Mouse (Mus musculus) midbrain, embryonic 15.5 days (tissue): ENCODE data around the gene Mrm2. TPM values are rescaled to one million over a fixed set of nuclear protein-coding genes. Genes with fewer than 3 reads are reported as not detected.

Experiments used
- ATAC-seq: fragments of 200-750 bp; cut with Nextera tagmentation; replicated peaks from 2 replicates; pipeline ENCODE4 v1.8.0; 2017; ENCODE audit warnings: moderate TSS enrichment
- H3K27ac ChIP-seq: fragments of 300-500 bp; sonication (generic); 2 replicates; pipeline ENCODE4 v1.5.1; 2015; ENCODE audit warnings: mild to moderate bottlenecking, inconsistent platforms
- H3K27me3 ChIP-seq: fragments of 300-500 bp; sonication (generic); replicated peaks from 2 replicates; pipeline ENCODE4 v1.6.1; 2015; ENCODE audit warnings: inconsistent platforms
- H3K36me3 ChIP-seq: fragments of 300-500 bp; sonication (generic); replicated peaks from 2 replicates; pipeline ENCODE4 v1.6.1; 2015; ENCODE audit warnings: inconsistent platforms
- H3K4me1 ChIP-seq: fragments of 300-500 bp; sonication (generic); 2 replicates; pipeline ENCODE4 v1.6.1; 2015; ENCODE audit warnings: inconsistent platforms
- H3K4me2 ChIP-seq: fragments of 300-500 bp; sonication (generic); 2 replicates; pipeline ENCODE4 v1.6.1; 2015; ENCODE audit warnings: inconsistent platforms, mild to moderate bottlenecking, moderate library complexity
- H3K4me3 ChIP-seq: fragments of 300-500 bp; sonication (generic); 2 replicates; pipeline ENCODE4 v1.5.1; 2015; ENCODE audit warnings: mild to moderate bottlenecking, inconsistent platforms
- H3K9ac ChIP-seq: fragments of 300-500 bp; sonication (generic); 2 replicates; pipeline ENCODE4 v1.6.1; 2015; ENCODE audit warnings: mild to moderate bottlenecking, inconsistent platforms
- H3K9me3 ChIP-seq: fragments of 300-500 bp; sonication (generic); 2 replicates; pipeline ENCODE4 v1.6.1; 2016; ENCODE audit warnings: inconsistent platforms
- WGBS: fragments of 180-500 bp; shearing (Covaris S2); methylation state at CpG from one replicate; pipeline ENCODE4 v1.1.7; 2015; ENCODE audit warnings: mixed read lengths; 5-methylcytosine and 5-hydroxymethylcytosine counted together
- polyA plus RNA-seq: library from polyadenylated mRNA; unstranded; fragments of >200 nt; fragmentation: Nextera tagmentation; extraction: Ambion mirVana; gene quantifications from 2 replicates; pipeline ENCODE4 v1.2.1, GENCODE M21; 2015

The Mrm2 gene
- polyA plus RNA-seq, 1 experiment from 2014 or later: 21.8 TPM

- no peak overlapping the region for H3K4me2 ChIP-seq
- no peak for ATAC-seq
- H3K27me3 ChIP-seq: no peaks in the 10 kb centered on the region
- peaks cover 12% of the 10 kb centered on the region; the same call in 1 of the 2 replicates for H3K36me3 ChIP-seq
- WGBS: 81% methylated on average over 1 of the region's 1 CpGs
- H3K9ac ChIP-seq: no peak overlapping the region
- H3K4me3 ChIP-seq: no peak overlapping the region
- H3K4me1 ChIP-seq: no peaks in the 10 kb centered on the region
- H3K9me3 ChIP-seq: no peaks in the 10 kb centered on the region
- no peak overlapping the region for H3K27ac ChIP-seq
Measured at GRCm38 (mm10) chr5:140336680-140337079, 5.0 kb upstream of the Mrm2 start.

- H3K4me1 ChIP-seq: peaks cover 15% of the 10 kb centered on the region
Measured at GRCm38 (mm10) chr5:140333631-140334030, 1.9 kb upstream of the Mrm2 start.

GRCm38 (mm10) chr5:140332519-140332918 lies 821 bp upstream of the Mrm2 start:
- Histone ChIP-seq H3K4me1 (peaks cover 15% of the 10 kb centered on the region), H3K9ac (no peak overlapping the region), H3K4me3 (no peak overlapping the region), H3K27ac (no peak overlapping the region), H3K4me2 (peak overlapping the region; percentile 92; the same call in 1 of the 2 replicates), H3K36me3 (0 out of 2 replicates have a peak, but pooled peaks cover 4% of the 10 kb centered on the region), H3K9me3 (no peaks in the 10 kb centered on the region), H3K27me3 (no peaks in the 10 kb centered on the region)
- ATAC-seq: no peak
- 65% methylated on average over 4 of the region's 4 CpGs for WGBS

More at GRCm38 (mm10) chr5:140333631-140334030, 1.9 kb upstream of the Mrm2 start:
- H3K27me3 ChIP-seq: no peaks in the 10 kb centered on the region
- no peaks in the 10 kb centered on the region for H3K9me3 ChIP-seq
- no peak overlapping the region for H3K9ac ChIP-seq
- WGBS: 35% methylated on average over 2 of the region's 2 CpGs
- ATAC-seq: no peak
- H3K36me3 ChIP-seq: 0 out of 2 replicates have a peak, but pooled peaks cover 10% of the 10 kb centered on the region
- no peak overlapping the region for H3K27ac ChIP-seq
- H3K4me2 ChIP-seq: no peak overlapping the region
- H3K4me3 ChIP-seq: no peak overlapping the region

- H3K4me1 ChIP-seq: peaks cover 18% of the 10 kb centered on the region
- no peak overlapping the region for H3K4me3 ChIP-seq
- H3K27ac ChIP-seq: no peak overlapping the region
- H3K9me3 ChIP-seq: no peaks in the 10 kb centered on the region
- no peaks in the 10 kb centered on the region for H3K27me3 ChIP-seq
- no peak overlapping the region for H3K9ac ChIP-seq
- 94% methylated on average over 5 of the region's 5 CpGs for WGBS
- no peaks in the 10 kb centered on the region for H3K36me3 ChIP-seq
- H3K4me2 ChIP-seq: no peak overlapping the region
- no peak for ATAC-seq
Measured at GRCm38 (mm10) chr5:140324058-140324457, 7.6 kb downstream of the Mrm2 start.

GRCm38 (mm10) chr5:140321756-140322575 lies 9.7 kb downstream of the Mrm2 start:
- Histone ChIP-seq H3K4me1 (peaks cover 18% of the 10 kb centered on the region), H3K9ac (peak overlapping the region; percentile 99), H3K4me2 (peak overlapping the region; percentile 70), H3K27ac (peak overlapping the region; percentile 83), H3K27me3 (no peaks in the 10 kb centered on the region), H3K4me3 (peak overlapping the region; percentile 98), H3K9me3 (no peaks in the 10 kb centered on the region), H3K36me3 (no peaks in the 10 kb centered on the region)
- ATAC-seq: peak; percentile 37; the same call in 1 of the 2 replicates
- under 1% methylated on average over 17 of the region's 17 CpGs for WGBS

- Histone ChIP-seq H3K4me1 (peaks cover 18% of the 10 kb centered on the region), H3K27ac (peak within 1 kb of the TSS; percentile 83), H3K4me3 (peak within 1 kb of the TSS; percentile 98), H3K9me3 (no peaks in the 10 kb centered on the region), H3K9ac (peak within 1 kb of the TSS; percentile 99), H3K36me3 (no peaks in the 10 kb centered on the region), H3K4me2 (peak within 1 kb of the TSS; percentile 70), H3K27me3 (no peaks in the 10 kb centered on the region)
- under 1% methylated on average over 60 of the region's 60 CpGs for WGBS
- peak; percentile 90 for ATAC-seq
Measured at GRCm38 (mm10) chr5:140321042-140321755, 10.5 kb downstream of the Mrm2 start, which contains the start of the genes Mad1l1 and Nudt1. TSS of gene Mad1l1 (minus strand) at chr5:140321552. TSS of gene Nudt1 (plus strand) at chr5:140321656.

GRCm38 (mm10) chr5:140316716-140317115 lies 15.0 kb downstream of the Mrm2 start:
- Histone ChIP-seq H3K4me1 (peaks cover 13% of the 10 kb centered on the region), H3K9me3 (no peaks in the 10 kb centered on the region), H3K4me3 (no peak overlapping the region), H3K36me3 (peaks cover 6% of the 10 kb centered on the region; the same call in 1 of the 2 replicates), H3K9ac (no peak overlapping the region), H3K4me2 (no peak overlapping the region), H3K27me3 (no peaks in the 10 kb centered on the region), H3K27ac (no peak overlapping the region)
- ATAC-seq: no peak
- WGBS: 89% methylated on average over 3 of the region's 3 CpGs

- H3K9me3 ChIP-seq: no peaks in the 10 kb centered on the region
- 91% methylated on average over 14 of the region's 14 CpGs for whole genome bisulfite sequencing
- no peak overlapping the region for H3K4me2 ChIP-seq
- H3K4me1 ChIP-seq: no peaks in the 10 kb centered on the region
- H3K27ac ChIP-seq: no peak overlapping the region
- H3K36me3 ChIP-seq: peaks cover 21% of the 10 kb centered on the region
- no peak overlapping the region for H3K9ac ChIP-seq
- no peak overlapping the region for H3K4me3 ChIP-seq
- no peaks in the 10 kb centered on the region for H3K27me3 ChIP-seq
- ATAC-seq: no peak
Measured at GRCm38 (mm10) chr5:140307602-140308001, 24.1 kb downstream of the Mrm2 start.

- Histone ChIP-seq H3K9ac (no peak overlapping the region), H3K9me3 (no peaks in the 10 kb centered on the region), H3K36me3 (peaks cover 31% of the 10 kb centered on the region), H3K4me2 (no peak overlapping the region), H3K4me1 (no peaks in the 10 kb centered on the region), H3K27ac (no peak overlapping the region), H3K27me3 (no peaks in the 10 kb centered on the region), H3K4me3 (no peak overlapping the region)
- 69% methylated on average over 8 of the region's 8 CpGs for whole genome bisulfite sequencing
- no peak for ATAC-seq
Measured at GRCm38 (mm10) chr5:140306016-140306415, 25.7 kb downstream of the Mrm2 start.

GRCm38 (mm10) chr5:140298291-140298690 lies 33.4 kb downstream of the Mrm2 start:
- 86% methylated on average over 4 of the region's 4 CpGs for WGBS
- Histone ChIP-seq H3K4me1 (no peaks in the 10 kb centered on the region), H3K4me2 (no peak overlapping the region), H3K9me3 (no peaks in the 10 kb centered on the region), H3K27ac (no peak overlapping the region), H3K27me3 (no peaks in the 10 kb centered on the region), H3K4me3 (no peak overlapping the region), H3K36me3 (peaks cover 39% of the 10 kb centered on the region), H3K9ac (no peak overlapping the region)
- no peak for ATAC-seq

- H3K4me3 ChIP-seq: no peak overlapping the region
- H3K4me2 ChIP-seq: no peak overlapping the region
- H3K27ac ChIP-seq: no peak overlapping the region
- ATAC-seq: 0 out of 2 replicates have a peak, but pooled peaks have one; percentile 50
- H3K9me3 ChIP-seq: no peaks in the 10 kb centered on the region
- peaks cover 12% of the 10 kb centered on the region; the same call in 1 of the 2 replicates for H3K36me3 ChIP-seq
- no peaks in the 10 kb centered on the region for H3K27me3 ChIP-seq
- H3K4me1 ChIP-seq: no peaks in the 10 kb centered on the region
- no peak overlapping the region for H3K9ac ChIP-seq
- WGBS: 80% methylated on average over 1 of the region's 1 CpGs
Measured at GRCm38 (mm10) chr5:140292152-140292551, 39.5 kb downstream of the Mrm2 start.

- H3K4me3 ChIP-seq: no peak overlapping the region
- ATAC-seq: no peak
- no peak overlapping the region for H3K9ac ChIP-seq
- H3K36me3 ChIP-seq: peaks cover 3% of the 10 kb centered on the region; the same call in 1 of the 2 replicates
- H3K9me3 ChIP-seq: no peaks in the 10 kb centered on the region
- no peaks in the 10 kb centered on the region for H3K4me1 ChIP-seq
- WGBS: 100% methylated on average over 2 of the region's 2 CpGs
- no peak overlapping the region for H3K27ac ChIP-seq
- H3K4me2 ChIP-seq: no peak overlapping the region
- no peaks in the 10 kb centered on the region for H3K27me3 ChIP-seq
Measured at GRCm38 (mm10) chr5:140289161-140289560, 42.5 kb downstream of the Mrm2 start.
